Mouse (Mus musculus) left cerebral cortex, postnatal 36 days (tissue): ENCODE data around the gene Sprtn. TPM values are rescaled to one million over a fixed set of nuclear protein-coding genes. Genes with fewer than 3 reads are reported as not detected.
A peak's percentile ranks its signal among the peaks of the same experiment; 100 is the strongest.

Experiments used
- DNase-seq, 2 experiments: peaks; one replicate each; pipeline ENCODE4 v3.0.0; 2021 to 2022; ENCODE audit warnings: low spot score in 2 of 2, mixed read lengths in 1 of 2
- intact Hi-C: fragments of 180-260 bp; cut with DNase I; formaldehyde crosslinking; loops from one replicate; pipeline ENCODE4 v1.15.1; 2025
- total RNA-seq, 2 experiments: library from RNA; stranded (reverse); gene quantifications; 2 replicates each; pipeline ENCODE4 v1.2.3; 2021

Sprtn gene
- total RNA-seq, 2 experiments from 2014 or later: 11.5 to 15.0 TPM

GRCm38 (mm10) chr8:124936699-124937098 lies 39.0 kb downstream of the Sprtn start:
- intact Hi-C loops: no loop called here
- DNase-seq: no peak

- DNase-seq: no peak
- intact Hi-C loops: no loop called here
These were observed 39.6 kb downstream of the Sprtn start for GRCm38 (mm10) chr8:124937293-124937692.

GRCm38 (mm10) chr8:124943801-124944200 lies 46.1 kb downstream of the Sprtn start:
- intact Hi-C loops: no loop called here
- no peak for DNase-seq

- intact Hi-C loops: no loop called here
- DNase-seq: no peak
These were observed 46.7 kb downstream of the Sprtn start for GRCm38 (mm10) chr8:124944406-124944805.

GRCm38 (mm10) chr8:124947865-124948732 lies 50.4 kb downstream of the Sprtn start:
- intact Hi-C loops: loop anchor here (2.0 to 5.0 kb wide), 2 partner anchors 65 to 84 kb away; partner anchors contain the start of gene Tsnax
- peak; percentile 54 to 60 for DNase-seq

GRCm38 (mm10) chr8:124948733-124949111 lies 51.0 kb downstream of the Sprtn start:
- intact Hi-C loops: loop anchor here (1.0 to 5.0 kb wide), 3 partner anchors 52 to 84 kb away; partner anchors contain the start of gene Tsnax
- DNase-seq: peak in 1 of 2 experiments; percentile 45

GRCm38 (mm10) chr8:124949209-124950068 lies 51.8 kb downstream of the Sprtn start, which contains the start of gene Egln1:
TSS of gene Egln1 (minus strand) at chr8:124949324.
- DNase-seq: peak; percentile 68 to 83
- intact Hi-C loops: loop anchor here (1.0 to 5.0 kb wide), 3 partner anchors 53 to 83 kb away; partner anchors contain the start of gene Tsnax

GRCm38 (mm10) chr8:124950069-124950456 lies 52.4 kb downstream of the Sprtn start:
- intact Hi-C loops: no loop called here
- DNase-seq: no peak

- intact Hi-C loops: no loop called here
- no peak for DNase-seq
These were observed 53.2 kb downstream of the Sprtn start for GRCm38 (mm10) chr8:124950865-124951264.

GRCm38 (mm10) chr8:124953188-124953587 lies 55.5 kb downstream of the Sprtn start:
- DNase-seq: no peak
- intact Hi-C loops: no loop called here

- intact Hi-C loops: no loop called here
- DNase-seq: no peak
These were observed 56.9 kb downstream of the Sprtn start for GRCm38 (mm10) chr8:124954572-124955082.

Other genes with a start within 250 kb of the Sprtn start
- gene 2310022B05Rik, start 234.5 kb upstream of the Sprtn start, total RNA-seq: 10 to 100 TPM; 52.3 to 58.1 TPM
- gene Ttc13, start 175.9 kb upstream of the Sprtn start, total RNA-seq: 10 to 100 TPM; 35.6 to 49.9 TPM
- 10 to 100 TPM in 1 of 2 experiments, 1 to 10 TPM in 1; 9.8 to 12.7 TPM for gene Arv1, start 175.7 kb upstream of the Sprtn start, total RNA-seq
- under 1 TPM; 0.29 to 0.54 TPM for gene Fam89a, start 146.1 kb upstream of the Sprtn start, total RNA-seq
- gene Trim67, start 104.8 kb upstream of the Sprtn start, total RNA-seq: 1 to 10 TPM; 2.0 to 2.4 TPM
- 10 to 100 TPM; 47.4 to 57.8 TPM for gene Gnpat, start 34.9 kb upstream of the Sprtn start, total RNA-seq
- gene 2810004N23Rik, start 34.8 kb upstream of the Sprtn start, total RNA-seq: 10 to 100 TPM; 19.6 to 20.9 TPM
- gene Exoc8, start 181 bp upstream of the Sprtn start, total RNA-seq: 10 to 100 TPM; 34.5 to 35.3 TPM
- 10 to 100 TPM; 67.3 to 72.4 TPM for gene Egln1, start 51.4 kb downstream of the Sprtn start, total RNA-seq
- gene Tsnax, start 115.1 kb downstream of the Sprtn start, total RNA-seq: 100 to 1,000 TPM; 169 to 171 TPM
- gene Disc1, start 156.3 kb downstream of the Sprtn start, total RNA-seq: 1 to 10 TPM; 1.4 to 2.5 TPM